Mouse (Mus musculus) hindbrain, embryonic 15.5 days (tissue): ENCODE measurements at regions not wholly inside any gene's neighbourhood (a gene's known extent, or its start where the extent isn't known, plus 50 kb on each side); places are given as distances from the start of the nearest gene placed in this dataset.
"Not testable (repeated sequence)": the region's sequence is repeated elsewhere in the genome, so short reads cannot be mapped to it uniquely, and the experiment has no call there.

ENCODE experiments used
- ATAC-seq: fragments of 200-750 bp; cut with Nextera tagmentation; 2 replicates; pipeline ENCODE4 v1.8.0; 2017; ENCODE audit warnings: low read depth, moderate number of reproducible peaks, moderate TSS enrichment; ENCODE audit not compliant: low FRiP score
- H3K27ac ChIP-seq: fragments of 300-500 bp; sonication (generic); replicated peaks from 2 replicates; pipeline ENCODE4 v1.5.1; 2015; ENCODE audit warnings: mild to moderate bottlenecking, inconsistent platforms
- H3K27me3 ChIP-seq: fragments of 300-500 bp; sonication (generic); 2 replicates; pipeline ENCODE4 v1.6.1; 2015; ENCODE audit warnings: control low read depth, inconsistent platforms
- H3K36me3 ChIP-seq: fragments of 300-500 bp; sonication (generic); 2 replicates; pipeline ENCODE4 v1.6.1; 2015; ENCODE audit warnings: control low read depth, inconsistent platforms
- H3K4me1 ChIP-seq: fragments of 300-500 bp; sonication (generic); replicated peaks from 2 replicates; pipeline ENCODE4 v1.6.1; 2015; ENCODE audit warnings: control low read depth, inconsistent platforms
- H3K4me2 ChIP-seq: fragments of 300-500 bp; sonication (generic); 2 replicates; pipeline ENCODE4 v1.6.1; 2015; ENCODE audit warnings: moderate library complexity, mild to moderate bottlenecking, inconsistent platforms
- H3K4me3 ChIP-seq: fragments of 300-500 bp; sonication (generic); 2 replicates; pipeline ENCODE4 v1.5.1; 2015; ENCODE audit warnings: mild to moderate bottlenecking, inconsistent platforms
- H3K9ac ChIP-seq: fragments of 300-500 bp; sonication (generic); 2 replicates; pipeline ENCODE4 v1.6.1; 2015; ENCODE audit warnings: inconsistent platforms
- H3K9me3 ChIP-seq: fragments of 300-500 bp; sonication (generic); 2 replicates; pipeline ENCODE4 v1.6.1; 2016; ENCODE audit warnings: control low read depth, inconsistent platforms
- WGBS: fragments of 180-500 bp; shearing (Covaris S2); methylation state at CpG from one replicate; pipeline ENCODE4 v1.1.7; 2015; 5-methylcytosine and 5-hydroxymethylcytosine counted together

DNA sequence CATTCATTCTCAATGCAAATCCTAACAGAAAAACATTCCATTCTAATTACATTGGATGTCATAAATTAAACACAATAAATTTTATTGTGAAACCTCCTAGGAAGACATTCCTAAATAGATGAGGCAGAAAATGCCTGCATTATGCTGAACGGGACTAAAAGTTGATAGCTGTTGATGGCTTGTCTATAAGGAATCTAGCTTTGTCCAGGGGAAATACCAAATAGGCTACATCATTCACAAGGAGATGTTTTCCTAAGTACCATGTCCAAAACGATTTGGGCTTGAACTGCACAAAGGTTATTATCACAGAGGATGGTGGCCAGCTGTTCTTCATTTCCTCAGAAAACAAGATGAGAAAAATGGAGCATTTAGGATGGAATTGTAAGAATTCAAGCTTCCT lies 494.5 kb upstream of the Gm9747 start:
- H3K4me3 ChIP-seq, result no peak overlapping the region
- no peaks in the 10 kb centered on the region for H3K9me3 ChIP-seq
- no peak overlapping the region for H3K9ac ChIP-seq
- WGBS, result 20% methylated on average over 2 of the region's 2 CpGs
- H3K4me2 ChIP-seq, result no peak overlapping the region
- H3K4me1 ChIP-seq, result no peaks in the 10 kb centered on the region
- ATAC-seq, result no peak
- no peaks in the 10 kb centered on the region for H3K27me3 ChIP-seq
- H3K27ac ChIP-seq, result no peak overlapping the region
- H3K36me3 ChIP-seq, result no peaks in the 10 kb centered on the region

- Histone ChIP-seq H3K4me1 (0 out of 2 replicates have a peak, but pooled peaks cover 3% of the 10 kb centered on the region), H3K27ac (no peak overlapping the region), H3K27me3 (no peaks in the 10 kb centered on the region), H3K4me2 (no peak overlapping the region), H3K36me3 (no peaks in the 10 kb centered on the region), H3K9me3 (no peaks in the 10 kb centered on the region), H3K4me3 (no peak overlapping the region), H3K9ac (no peak overlapping the region)
- no peak for ATAC-seq
- WGBS, result 27% methylated on average over 3 of the region's 3 CpGs
Observed at GRCm38 (mm10) chr1:81739392-81739791, 493.5 kb upstream of the Gm9747 start.

- Histone ChIP-seq H3K4me3 (no peak overlapping the region), H3K36me3 (no peaks in the 10 kb centered on the region), H3K4me2 (no peak overlapping the region), H3K4me1 (0 out of 2 replicates have a peak, but pooled peaks cover 6% of the 10 kb centered on the region), H3K27me3 (no peaks in the 10 kb centered on the region), H3K9ac (no peak overlapping the region), H3K27ac (no peak overlapping the region), H3K9me3 (no peaks in the 10 kb centered on the region)
- 94% methylated on average over 1 of the region's 1 CpGs for WGBS
- ATAC-seq, result no peak
Observed at GRCm38 (mm10) chr1:81739981-81740380, 492.9 kb upstream of the Gm9747 start.

DNA sequence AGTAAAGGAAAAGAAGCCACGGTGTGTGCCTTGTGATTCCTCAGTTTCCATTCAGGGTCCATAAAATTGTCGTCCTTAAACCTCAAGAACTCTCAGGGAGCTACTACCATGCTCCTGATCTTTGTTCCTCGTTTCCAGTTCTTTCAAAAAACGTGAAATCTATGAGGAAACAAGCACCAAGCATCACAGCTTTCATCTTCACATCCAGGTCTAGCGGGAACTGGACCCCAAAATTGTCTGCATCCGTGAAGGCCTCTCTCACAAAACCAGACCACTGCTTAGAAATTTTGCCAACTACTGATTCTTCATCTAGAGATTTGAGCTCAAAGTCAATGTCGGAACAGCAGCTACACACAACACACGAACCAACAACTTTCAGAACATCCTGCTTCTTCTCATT lies 491.0 kb upstream of the Gm9747 start:
- H3K4me2 ChIP-seq, H3K27me3 ChIP-seq, H3K36me3 ChIP-seq, ATAC-seq, H3K4me1 ChIP-seq, H3K9ac ChIP-seq, H3K27ac ChIP-seq, H3K4me3 ChIP-seq, H3K9me3 ChIP-seq: not testable (repeated sequence)
- 90% methylated on average over 8 of the region's 8 CpGs for WGBS

DNA sequence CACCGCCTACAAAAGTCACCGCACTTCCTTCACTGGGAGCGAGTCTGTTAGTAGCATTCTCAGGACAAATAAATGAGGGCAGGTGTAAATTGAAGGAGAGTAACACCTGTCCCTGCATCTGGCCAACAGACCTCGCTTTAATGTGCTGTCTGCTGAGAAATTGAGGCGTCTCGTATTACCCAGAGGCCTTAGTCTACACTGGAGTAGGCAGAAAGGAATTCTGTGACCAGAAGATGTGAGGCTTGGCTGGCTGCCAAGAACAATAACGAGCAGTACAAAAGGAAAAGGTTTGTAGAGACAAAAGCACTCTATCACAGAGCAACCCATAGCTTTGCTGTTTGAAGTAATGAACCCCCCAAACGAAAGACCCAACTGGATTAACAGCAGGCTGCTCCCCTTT lies 488.4 kb upstream of the Gm9747 start:
- H3K4me3 ChIP-seq, result no peak overlapping the region
- no peak overlapping the region for H3K9ac ChIP-seq
- 0 out of 2 replicates have a peak, but pooled peaks cover 6% of the 10 kb centered on the region for H3K4me1 ChIP-seq
- H3K36me3 ChIP-seq, result no peaks in the 10 kb centered on the region
- 31% methylated on average over 8 of the region's 8 CpGs for WGBS
- H3K27me3 ChIP-seq, result no peaks in the 10 kb centered on the region
- H3K4me2 ChIP-seq, result no peak overlapping the region
- ATAC-seq, result peak; percentile 66
- no peak overlapping the region for H3K27ac ChIP-seq
- H3K9me3 ChIP-seq, result no peaks in the 10 kb centered on the region

DNA sequence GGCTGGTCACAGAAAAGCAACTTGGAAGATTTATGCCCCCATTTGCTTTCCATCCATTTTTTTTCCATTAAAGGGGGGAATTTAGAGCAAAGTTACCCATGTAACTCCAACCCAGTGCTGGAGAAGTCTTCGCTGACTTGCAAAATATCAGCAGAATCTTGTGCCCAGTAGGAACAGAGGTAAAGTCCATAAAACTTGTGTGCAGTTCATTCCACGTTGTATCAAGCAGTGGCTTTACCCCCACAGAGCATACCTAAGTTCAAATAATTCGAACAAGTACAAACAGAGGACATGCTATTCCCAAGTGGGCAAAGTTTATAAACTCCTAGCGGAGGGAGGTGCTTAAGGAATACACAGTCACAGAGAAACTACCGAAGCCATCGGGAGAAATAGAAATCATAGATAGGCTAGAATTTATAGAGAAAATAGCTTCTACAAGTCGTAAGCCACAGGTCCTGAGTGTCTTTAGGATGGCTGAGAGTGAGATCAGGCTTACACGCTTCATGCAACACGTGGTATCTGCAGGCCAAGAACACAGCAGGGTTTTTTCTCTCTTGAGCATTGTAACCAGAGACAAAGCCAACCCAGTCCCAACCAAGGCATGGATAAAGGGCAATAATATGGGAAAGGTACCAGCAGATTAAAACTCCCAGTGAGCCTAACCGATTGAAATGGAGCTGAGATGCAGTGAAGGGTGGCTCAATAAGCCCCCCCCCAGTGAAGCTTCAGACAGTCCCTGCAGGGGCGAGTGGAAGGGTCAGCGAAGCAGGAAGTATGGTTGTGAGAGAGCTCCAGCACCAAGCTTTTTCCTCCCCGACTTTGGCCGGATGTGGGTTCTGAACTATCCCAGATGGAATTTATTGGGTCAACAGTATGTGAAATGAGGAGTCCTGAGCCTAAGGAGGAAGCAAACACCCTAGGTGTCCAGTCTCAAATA lies 487.6 kb upstream of the Gm9747 start:
- H3K27ac ChIP-seq, result peak overlapping the region; percentile 15; the same call in 1 of the 2 replicates

GRCm38 (mm10) chr1:81746013-81746412 lies 486.9 kb upstream of the Gm9747 start:
- Histone ChIP-seq H3K9me3 (no peaks in the 10 kb centered on the region), H3K4me1 (0 out of 2 replicates have a peak, but pooled peaks cover 6% of the 10 kb centered on the region), H3K27me3 (no peaks in the 10 kb centered on the region), H3K36me3 (no peaks in the 10 kb centered on the region), H3K27ac (no peak overlapping the region), H3K4me2 (no peak overlapping the region), H3K9ac (no peak overlapping the region), H3K4me3 (no peak overlapping the region)
- WGBS, result 88% methylated on average over 3 of the region's 3 CpGs
- no peak for ATAC-seq

More for the DNA sequence above, 487.6 kb upstream of the Gm9747 start:
- WGBS, result 68% methylated on average over 14 of the region's 14 CpGs
- no peak overlapping the region for H3K9ac ChIP-seq
- H3K4me2 ChIP-seq, result no peak overlapping the region
- no peak overlapping the region for H3K4me3 ChIP-seq
- 0 out of 2 replicates have a peak, but pooled peaks cover 6% of the 10 kb centered on the region for H3K4me1 ChIP-seq
- no peaks in the 10 kb centered on the region for H3K36me3 ChIP-seq
- H3K27me3 ChIP-seq, result no peaks in the 10 kb centered on the region
- no peak for ATAC-seq
- H3K9me3 ChIP-seq, result no peaks in the 10 kb centered on the region

GRCm38 (mm10) chr1:81747025-81747424 lies 485.9 kb upstream of the Gm9747 start:
- Histone ChIP-seq H3K9me3 (no peaks in the 10 kb centered on the region), H3K4me2 (no peak overlapping the region), H3K4me3 (no peak overlapping the region), H3K36me3 (no peaks in the 10 kb centered on the region), H3K9ac (no peak overlapping the region), H3K27ac (no peak overlapping the region), H3K27me3 (no peaks in the 10 kb centered on the region), H3K4me1 (0 out of 2 replicates have a peak, but pooled peaks cover 6% of the 10 kb centered on the region)
- 87% methylated on average over 3 of the region's 3 CpGs for WGBS
- ATAC-seq, result no peak

DNA sequence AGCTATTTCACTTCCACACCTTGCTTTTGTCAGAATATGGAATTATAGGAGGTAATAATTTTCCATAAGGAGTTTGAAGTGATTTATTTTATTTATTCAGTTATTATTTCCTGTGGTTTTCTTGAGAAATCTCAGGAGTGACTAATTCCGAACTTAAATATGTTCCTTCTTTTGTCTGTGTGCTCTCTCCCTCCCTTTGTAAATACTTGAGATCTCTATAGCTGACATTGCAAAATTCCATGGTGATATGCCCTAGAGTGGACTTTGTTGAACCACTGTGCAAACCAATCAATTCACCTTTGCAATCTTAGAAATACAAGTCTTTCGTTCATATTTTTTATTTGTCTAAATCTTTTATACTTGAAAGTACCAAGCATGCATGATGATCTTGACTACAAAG lies 478.8 kb upstream of the Gm9747 start:
- Histone ChIP-seq H3K9ac (no peak overlapping the region), H3K27me3 (no peaks in the 10 kb centered on the region), H3K4me1 (no peaks in the 10 kb centered on the region), H3K4me2 (no peak overlapping the region), H3K4me3 (no peak overlapping the region), H3K9me3 (no peaks in the 10 kb centered on the region), H3K27ac (no peak overlapping the region), H3K36me3 (no peaks in the 10 kb centered on the region)
- ATAC-seq, result no peak
- WGBS, result 90% methylated on average over 2 of the region's 2 CpGs

- H3K4me1 ChIP-seq, result no peaks in the 10 kb centered on the region
- ATAC-seq, result no peak
- no peak overlapping the region for H3K27ac ChIP-seq
- 87% methylated on average over 3 of the region's 3 CpGs for WGBS
- H3K27me3 ChIP-seq, result no peaks in the 10 kb centered on the region
- no peak overlapping the region for H3K4me3 ChIP-seq
- H3K36me3 ChIP-seq, result no peaks in the 10 kb centered on the region
- no peak overlapping the region for H3K9ac ChIP-seq
- H3K4me2 ChIP-seq, result no peak overlapping the region
- no peaks in the 10 kb centered on the region for H3K9me3 ChIP-seq
Observed at GRCm38 (mm10) chr1:81755281-81755680, 477.6 kb upstream of the Gm9747 start.

DNA sequence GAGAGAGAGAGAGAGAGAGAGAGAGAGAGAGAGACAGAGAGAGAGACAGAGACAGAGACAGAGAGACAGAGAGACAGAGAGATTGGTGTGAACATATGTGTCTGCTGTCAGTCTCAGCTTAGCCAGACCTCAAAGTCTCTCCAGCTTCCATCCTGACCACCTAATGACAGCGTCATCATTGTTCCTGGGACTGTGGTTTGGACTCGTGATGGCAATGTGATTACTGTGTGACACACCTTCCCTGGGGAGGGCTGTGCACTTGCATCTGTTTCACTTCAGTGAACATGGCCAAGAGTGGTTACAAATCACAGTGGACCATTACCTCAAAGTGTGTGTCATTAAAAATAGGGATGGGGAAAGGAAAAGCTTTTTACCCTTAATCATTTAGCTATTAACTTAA lies 477.2 kb upstream of the Gm9747 start:
- Histone ChIP-seq H3K27me3 (no peaks in the 10 kb centered on the region), H3K27ac (no peak overlapping the region), H3K4me2 (no peak overlapping the region), H3K36me3 (no peaks in the 10 kb centered on the region), H3K9me3 (no peaks in the 10 kb centered on the region), H3K4me3 (no peak overlapping the region), H3K9ac (no peak overlapping the region), H3K4me1 (no peaks in the 10 kb centered on the region)
- WGBS, result 63% methylated on average over 2 of the region's 2 CpGs
- no peak for ATAC-seq

DNA sequence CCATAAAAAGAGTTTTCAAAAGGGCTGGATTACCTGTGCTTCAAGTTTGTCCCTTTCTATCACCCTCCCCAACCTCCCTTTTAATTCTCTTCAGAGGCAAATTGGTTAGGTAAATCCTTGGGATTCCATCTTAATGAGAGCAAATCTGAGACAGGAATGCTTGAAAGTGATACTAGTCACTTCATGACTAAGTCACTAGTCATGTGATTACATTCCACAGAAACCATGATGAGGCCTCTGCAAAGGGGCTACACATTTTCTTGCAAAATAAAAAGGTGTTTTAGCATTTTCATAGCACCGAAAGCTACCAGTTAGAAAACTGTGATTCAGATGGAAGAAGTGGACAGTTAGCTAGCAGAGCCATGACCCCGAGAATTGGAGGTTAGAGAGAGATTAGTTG lies 473.0 kb upstream of the Gm9747 start:
- 90% methylated on average over 2 of the region's 2 CpGs for WGBS
- no peak overlapping the region for H3K9ac ChIP-seq
- H3K4me1 ChIP-seq, result no peaks in the 10 kb centered on the region
- H3K4me2 ChIP-seq, result no peak overlapping the region
- no peak overlapping the region for H3K27ac ChIP-seq
- no peaks in the 10 kb centered on the region for H3K36me3 ChIP-seq
- H3K9me3 ChIP-seq, result no peaks in the 10 kb centered on the region
- no peaks in the 10 kb centered on the region for H3K27me3 ChIP-seq
- ATAC-seq, result no peak
- no peak overlapping the region for H3K4me3 ChIP-seq
